Mouse (Mus musculus) skeletal muscle tissue, adult 2 months (tissue): ENCODE results near the gene Irx1.

Experiments
- DNase-seq: peaks from one replicate; pipeline ENCODE4 v3.0.0-alpha.2; 2012; ENCODE audit warnings: low read depth, low spot score

Irx1 gene

GRCm38 (mm10) chr13:71910361-71910760 lies 53.2 kb downstream of the Irx1 start:
- DNase-seq: no peak
